Mouse (Mus musculus) T-helper 2 cell (primary cell): Measurements from ENCODE around the gene Thop1.

ENCODE experiments used
- in situ Hi-C: fragments of 300-600 bp; cut with MboI, MseI; formaldehyde crosslinking; loops from one replicate; pipeline ENCODE4 v1.15.1; 2025; ENCODE audit warnings: high pct_unique_total_duplicates

Thop1 gene

GRCm38 (mm10) chr10:81105565-81106112 lies 35.8 kb downstream of the Thop1 start, which contains the start of gene Map2k2:
Gene Map2k2, plus strand, starts transcription at chr10:81105915.
- in situ Hi-C loops = loop anchor here (5.0 kb wide), 1 partner anchor 57 kb away; no protein-coding TSS in a partner anchor

- in situ Hi-C loops = loop anchor here (5.0 kb wide), 1 partner anchor 56 kb away; no protein-coding TSS in a partner anchor
These were observed 36.4 kb downstream of the Thop1 start for GRCm38 (mm10) chr10:81106113-81106721.

GRCm38 (mm10) chr10:81112946-81113345 lies 43.1 kb downstream of the Thop1 start:
- in situ Hi-C loops = no loop called here

- in situ Hi-C loops = no loop called here
These were observed 49.8 kb downstream of the Thop1 start for GRCm38 (mm10) chr10:81119625-81120024.

GRCm38 (mm10) chr10:81120650-81121049 lies 50.8 kb downstream of the Thop1 start:
- in situ Hi-C loops = no loop called here

GRCm38 (mm10) chr10:81122889-81123288 lies 53.1 kb downstream of the Thop1 start:
- in situ Hi-C loops = no loop called here

- in situ Hi-C loops = no loop called here
These were observed 53.7 kb downstream of the Thop1 start for GRCm38 (mm10) chr10:81123500-81123899.
